Mouse (Mus musculus) olfactory bulb, adult 2 months (tissue): ENCODE results near the gene Wdr78.

ENCODE experiments used
- CTCF ChIP-seq: fragments of 200-500 bp; IDR thresholded peaks from 2 replicates; pipeline ENCODE4 v1.5.1; 2012; ENCODE audit warnings: low read depth, mild to moderate bottlenecking, low read length, moderate library complexity; ENCODE audit not compliant: insufficient read depth
- POLR2A ChIP-seq: fragments of 200-500 bp; IDR thresholded peaks from 2 replicates; pipeline ENCODE4 v1.6.1; 2012; ENCODE audit warnings: mild to moderate bottlenecking, low read depth, low read length, moderate library complexity; ENCODE audit not compliant: insufficient read depth

DNA sequence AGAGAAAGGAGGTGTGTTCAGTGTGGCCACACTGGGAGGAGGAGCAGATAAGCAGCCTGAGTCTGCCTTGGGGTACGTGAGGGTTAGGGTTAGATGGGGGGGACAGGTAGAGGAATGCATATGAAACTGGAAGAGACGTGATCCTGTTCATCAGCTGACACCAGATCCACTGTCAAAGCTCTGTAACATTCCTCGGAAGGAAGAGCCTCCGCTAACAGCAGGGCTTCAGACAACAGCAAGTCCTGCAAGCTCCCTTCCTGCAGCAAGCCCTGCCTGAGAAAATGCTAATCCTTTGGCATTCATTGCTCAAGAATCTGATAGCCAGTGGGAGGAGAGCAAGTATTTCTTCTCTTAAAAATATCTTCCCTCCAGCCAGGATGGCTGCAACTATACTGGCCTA, 100.9 kb downstream of the Wdr78 start:
- TF ChIP-seq CTCF (no peak), POLR2A (no peak)
